Mouse (Mus musculus) cortical plate, adult 2 months (tissue): ENCODE results near the gene Phf11d.

Experiments used
- CTCF ChIP-seq: fragments of 200-500 bp; IDR thresholded peaks from 2 replicates; pipeline ENCODE4 v1.5.1; 2011; ENCODE audit warnings: mild to moderate bottlenecking, control low read depth, low read length; ENCODE audit not compliant: insufficient read depth; ENCODE audit errors: extremely low read depth
- POLR2A ChIP-seq: fragments of 200-500 bp; IDR thresholded peaks from 2 replicates; pipeline ENCODE4 v1.6.1; 2011; ENCODE audit warnings: mild to moderate bottlenecking, low read length, control low read depth; ENCODE audit not compliant: insufficient read depth; ENCODE audit errors: extremely low read depth

DNA sequence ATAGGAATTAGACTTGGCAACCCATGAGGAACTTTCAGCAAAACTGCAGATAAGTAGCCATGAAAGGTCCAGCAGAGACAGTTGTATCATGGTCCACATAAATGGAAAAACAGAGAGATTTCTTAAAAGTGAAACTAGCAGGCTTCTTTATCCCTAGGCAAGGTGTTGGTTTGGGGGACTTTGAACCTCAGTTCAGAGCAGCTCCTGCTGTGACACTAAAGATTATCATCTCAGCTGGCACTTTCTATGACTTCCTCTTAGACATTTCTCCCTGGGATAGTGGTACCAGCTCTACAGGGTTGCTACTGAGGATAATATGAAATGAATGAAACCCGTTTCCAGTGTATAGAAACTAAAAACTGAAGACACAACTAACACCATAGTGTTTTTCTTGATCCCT, 24.3 kb upstream of the Phf11d start:
- TF ChIP-seq POLR2A (no peak), CTCF (no peak)
